Mouse (Mus musculus) neural tube, embryonic 12.5 days (tissue): Measurements from ENCODE around the gene Dqx1. TPM values are rescaled to one million over a fixed set of nuclear protein-coding genes. Genes with fewer than 3 reads are reported as not detected.

ENCODE experiments used
- ATAC-seq: fragments of 200-750 bp; cut with Nextera tagmentation; 2 replicates; pipeline ENCODE4 v1.8.0; 2017; ENCODE audit warnings: low read depth, mild to moderate bottlenecking, moderate TSS enrichment, moderate library complexity; ENCODE audit not compliant: low FRiP score
- H3K27ac ChIP-seq: fragments of 300-500 bp; sonication (generic); 2 replicates; pipeline ENCODE4 v1.5.1; 2016
- H3K27me3 ChIP-seq: fragments of 300-500 bp; sonication (generic); replicated peaks from 2 replicates; pipeline ENCODE4 v1.6.1; 2016; ENCODE audit warnings: mild to moderate bottlenecking
- H3K36me3 ChIP-seq: fragments of 300-500 bp; sonication (generic); 2 replicates; pipeline ENCODE4 v1.6.1; 2016; ENCODE audit warnings: mild to moderate bottlenecking
- H3K4me1 ChIP-seq: fragments of 300-500 bp; sonication (generic); 2 replicates; pipeline ENCODE4 v1.6.1; 2016
- H3K4me2 ChIP-seq: fragments of 300-500 bp; sonication (generic); replicated peaks from 2 replicates; pipeline ENCODE4 v1.6.1; 2016; ENCODE audit warnings: mild to moderate bottlenecking
- H3K4me3 ChIP-seq: fragments of 300-500 bp; sonication (generic); 2 replicates; pipeline ENCODE4 v1.5.1; 2016
- H3K9ac ChIP-seq: fragments of 300-500 bp; sonication (generic); 2 replicates; pipeline ENCODE4 v1.6.1; 2016; ENCODE audit warnings: mild to moderate bottlenecking
- H3K9me3 ChIP-seq: fragments of 300-500 bp; sonication (generic); 2 replicates; pipeline ENCODE4 v1.6.1; 2016; ENCODE audit warnings: mild to moderate bottlenecking
- WGBS: fragments of 180-500 bp; shearing (Covaris S2); methylation state at CpG from one replicate; pipeline ENCODE4 v1.1.7; 2016; 5-methylcytosine and 5-hydroxymethylcytosine counted together
- polyA plus RNA-seq: library from polyadenylated mRNA; unstranded; fragments of >200 nt; fragmentation: Nextera tagmentation; extraction: Ambion mirVana; gene quantifications from 2 replicates; pipeline ENCODE4 v1.2.1, GENCODE M21; 2016

Dqx1 gene
- polyA plus RNA-seq, 1 experiment from 2014 or later = 2.1 TPM

- peak overlapping the region; percentile 99 for H3K4me2 ChIP-seq
- peak overlapping the region; percentile 85 for H3K9ac ChIP-seq
- peaks cover 7% of the 10 kb centered on the region; the same call in 1 of the 2 replicates for H3K36me3 ChIP-seq
- H3K4me1 ChIP-seq = peaks cover 24% of the 10 kb centered on the region
- no peak overlapping the region for H3K4me3 ChIP-seq
- no peak overlapping the region for H3K27ac ChIP-seq
- peaks cover 3% of the 10 kb centered on the region; the same call in 1 of the 2 replicates for H3K27me3 ChIP-seq
- ATAC-seq = no peak
- H3K9me3 ChIP-seq = no peaks in the 10 kb centered on the region
- WGBS = 60% methylated on average over 10 of the region's 11 CpGs
Observed at GRCm38 (mm10) chr6:83103130-83103650, 45.5 kb downstream of the Dqx1 start.

GRCm38 (mm10) chr6:83104158-83104557, 46.5 kb downstream of the Dqx1 start:
- WGBS = 83% methylated on average over 4 of the region's 4 CpGs
- H3K4me2 ChIP-seq = no peak overlapping the region
- H3K4me3 ChIP-seq = no peak overlapping the region
- no peak overlapping the region for H3K27ac ChIP-seq
- H3K9ac ChIP-seq = no peak overlapping the region
- H3K4me1 ChIP-seq = peaks cover 29% of the 10 kb centered on the region
- no peak for ATAC-seq
- peaks cover 7% of the 10 kb centered on the region; the same call in 1 of the 2 replicates for H3K36me3 ChIP-seq
- peaks cover 3% of the 10 kb centered on the region; the same call in 1 of the 2 replicates for H3K27me3 ChIP-seq
- no peaks in the 10 kb centered on the region for H3K9me3 ChIP-seq

GRCm38 (mm10) chr6:83107566-83108400, 50.1 kb downstream of the Dqx1 start:
- peaks cover 3% of the 10 kb centered on the region; the same call in 1 of the 2 replicates for H3K27me3 ChIP-seq
- H3K36me3 ChIP-seq = peaks cover 7% of the 10 kb centered on the region; the same call in 1 of the 2 replicates
- peak overlapping the region; percentile 85; the same call in 1 of the 2 replicates for H3K4me3 ChIP-seq
- no peak overlapping the region for H3K27ac ChIP-seq
- H3K9me3 ChIP-seq = no peaks in the 10 kb centered on the region
- H3K9ac ChIP-seq = peak overlapping the region; percentile 90; the same call in 1 of the 2 replicates
- H3K4me2 ChIP-seq = peak overlapping the region; percentile 87
- H3K4me1 ChIP-seq = peaks cover 30% of the 10 kb centered on the region
- ATAC-seq = 0 out of 2 replicates have a peak, but pooled peaks have one; percentile 18
- WGBS = 36% methylated on average over 13 of the region's 13 CpGs

DNA sequence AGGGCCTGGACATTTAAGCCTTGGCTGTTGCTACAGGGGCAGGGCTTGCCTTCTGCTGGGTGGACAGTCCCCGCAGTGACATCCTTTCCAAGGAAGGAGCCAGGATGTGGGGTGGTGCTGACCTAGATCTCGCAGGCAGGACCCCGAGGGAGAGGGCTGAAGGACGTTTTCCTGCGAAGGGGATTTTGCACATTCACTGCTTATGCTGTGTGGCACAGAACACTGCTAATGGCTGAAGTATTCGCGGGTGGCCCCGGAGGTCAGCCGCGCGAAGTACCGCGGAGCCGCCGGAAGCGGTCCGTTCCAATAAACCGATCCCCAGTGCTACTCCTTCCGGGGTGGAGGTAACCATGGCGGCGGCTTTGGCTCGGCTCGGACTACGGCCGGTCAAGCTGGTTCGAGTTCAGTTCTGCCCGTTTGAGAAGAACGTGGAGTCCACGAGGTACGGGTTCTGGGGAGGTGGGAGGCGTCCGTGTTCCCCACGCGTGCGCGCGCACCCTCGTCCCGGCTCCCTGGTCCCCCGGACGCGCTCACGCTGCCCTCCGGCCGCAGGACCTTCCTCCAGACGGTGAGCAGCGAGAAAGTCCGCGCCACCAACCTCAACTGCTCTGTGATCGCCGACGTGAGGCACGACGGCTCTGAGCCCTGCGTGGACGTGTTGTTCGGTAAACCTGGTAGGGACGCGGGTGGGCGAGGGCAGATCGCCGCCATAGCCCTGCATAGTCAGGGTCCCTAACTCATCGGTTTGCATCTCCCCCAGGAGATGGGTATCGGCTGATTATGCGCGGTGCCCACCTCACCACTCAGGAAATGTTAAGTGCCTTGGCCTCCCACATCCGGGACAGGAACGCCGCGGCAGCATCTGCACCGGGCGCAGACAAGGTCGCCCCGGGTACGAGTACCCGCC, 51.4 kb downstream of the Dqx1 start, which contains the start of gene Mrpl53:
TSS of gene Mrpl53 (plus strand) at position 279 of the 907 bp plus-strand sequence.
- Histone ChIP-seq H3K9me3 (no peaks in the 10 kb centered on the region), H3K4me2 (peak within 1 kb of the TSS; percentile 87), H3K27ac (peak within 1 kb of the TSS; percentile 42; the same call in 1 of the 2 replicates), H3K4me1 (peaks cover 22% of the 10 kb centered on the region), H3K9ac (peak within 1 kb of the TSS; percentile 90), H3K36me3 (peaks cover 7% of the 10 kb centered on the region; the same call in 1 of the 2 replicates), H3K4me3 (peak within 1 kb of the TSS; percentile 85), H3K27me3 (no peaks in the 10 kb centered on the region)
- WGBS = under 1% methylated on average over 76 of the region's 76 CpGs
- peak; percentile 93 for ATAC-seq

- peaks cover 4% of the 10 kb centered on the region; the same call in 1 of the 2 replicates for H3K36me3 ChIP-seq
- no peaks in the 10 kb centered on the region for H3K27me3 ChIP-seq
- no peaks in the 10 kb centered on the region for H3K9me3 ChIP-seq
- H3K4me1 ChIP-seq = peaks cover 37% of the 10 kb centered on the region
- H3K4me3 ChIP-seq = no peak overlapping the region
- 92% methylated on average over 4 of the region's 4 CpGs for WGBS
- no peak for ATAC-seq
- no peak overlapping the region for H3K4me2 ChIP-seq
- H3K9ac ChIP-seq = no peak overlapping the region
- H3K27ac ChIP-seq = no peak overlapping the region
Observed at GRCm38 (mm10) chr6:83111510-83112136, 54.0 kb downstream of the Dqx1 start.

DNA sequence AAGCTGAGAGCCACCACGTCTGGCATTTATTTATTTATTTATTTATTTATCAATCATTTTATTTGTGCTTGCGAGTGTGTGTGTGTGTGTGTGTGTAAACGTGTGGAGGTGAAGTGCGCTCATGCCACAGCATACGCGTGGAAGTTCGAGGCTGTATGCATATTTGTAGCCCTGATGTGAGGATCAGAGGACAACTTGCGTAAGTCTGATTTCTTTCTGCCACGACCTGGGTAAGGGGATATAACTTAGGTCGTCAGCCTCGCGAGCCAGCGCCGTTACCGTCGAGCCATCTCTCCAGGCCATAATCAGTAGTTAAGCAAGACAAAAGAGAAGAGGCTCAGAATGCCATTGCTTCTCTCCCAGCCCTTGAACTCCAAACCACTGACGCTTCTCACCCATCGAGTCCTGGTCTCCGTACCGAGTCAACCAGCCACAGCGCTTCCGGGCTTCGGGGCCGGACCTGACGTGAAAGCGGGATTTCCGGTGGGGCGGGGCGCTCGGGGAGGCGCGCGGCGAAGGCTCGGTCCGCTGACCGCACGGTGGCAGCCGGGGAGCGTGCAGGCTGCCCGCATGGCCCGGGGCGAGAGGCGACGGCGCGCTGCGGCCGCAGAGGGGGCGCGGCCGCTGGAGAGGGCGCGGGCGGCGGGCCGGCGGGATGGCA, 57.5 kb downstream of the Dqx1 start, which contains the start of gene Mogs:
TSS of gene Mogs (plus strand) at position 486 of the 661 bp plus-strand sequence.
- Histone ChIP-seq H3K36me3 (peaks cover 29% of the 10 kb centered on the region), H3K4me3 (peak within 1 kb of the TSS; percentile 84), H3K27me3 (no peaks in the 10 kb centered on the region), H3K27ac (peak within 1 kb of the TSS; percentile 57), H3K4me2 (peak within 1 kb of the TSS; percentile 98), H3K9ac (peak within 1 kb of the TSS; percentile 90), H3K9me3 (no peaks in the 10 kb centered on the region), H3K4me1 (peaks cover 45% of the 10 kb centered on the region)
- WGBS = 2% methylated on average over 58 of the region's 58 CpGs
- peak; percentile 77 for ATAC-seq

DNA sequence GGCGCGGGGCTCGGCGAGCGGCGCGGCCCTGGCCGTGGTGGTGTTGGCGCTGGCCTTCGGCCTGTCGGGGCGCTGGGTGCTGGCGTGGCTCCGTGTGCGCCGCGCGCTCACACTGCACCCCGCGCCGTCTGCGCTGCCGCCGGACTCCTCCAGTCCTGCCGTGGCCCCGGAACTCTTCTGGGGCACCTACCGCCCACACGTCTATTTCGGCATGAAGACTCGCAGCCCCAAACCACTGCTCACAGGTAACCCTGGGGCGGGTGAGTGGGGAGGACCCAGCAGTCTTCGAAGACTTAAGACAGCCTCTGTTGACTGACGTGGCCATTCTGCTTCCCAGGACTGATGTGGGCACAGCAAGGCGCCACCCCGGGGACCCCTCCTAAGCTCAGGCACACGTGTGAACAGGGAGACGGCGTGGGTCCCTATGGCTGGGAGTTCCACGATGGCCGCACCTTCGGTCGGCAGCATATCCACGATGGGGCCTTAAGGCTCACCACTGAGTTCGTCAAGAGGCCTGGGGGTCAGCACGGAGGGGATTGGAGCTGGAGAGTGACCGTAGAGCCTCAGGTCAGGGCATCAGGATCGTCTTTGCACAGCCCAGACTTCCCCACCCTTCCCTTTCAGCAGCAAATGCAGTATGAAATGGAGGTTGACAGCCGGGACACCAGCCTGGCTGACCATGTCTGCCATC, 58.2 kb downstream of the Dqx1 start:
- Histone ChIP-seq H3K9ac (peak overlapping the region; percentile 90), H3K9me3 (no peaks in the 10 kb centered on the region), H3K36me3 (peaks cover 29% of the 10 kb centered on the region), H3K4me2 (peak overlapping the region; percentile 98), H3K4me1 (peaks cover 47% of the 10 kb centered on the region), H3K4me3 (peak overlapping the region; percentile 84), H3K27me3 (no peaks in the 10 kb centered on the region), H3K27ac (peak overlapping the region; percentile 57)
- WGBS = 2% methylated on average over 48 of the region's 48 CpGs
- ATAC-seq = peak; percentile 39

DNA sequence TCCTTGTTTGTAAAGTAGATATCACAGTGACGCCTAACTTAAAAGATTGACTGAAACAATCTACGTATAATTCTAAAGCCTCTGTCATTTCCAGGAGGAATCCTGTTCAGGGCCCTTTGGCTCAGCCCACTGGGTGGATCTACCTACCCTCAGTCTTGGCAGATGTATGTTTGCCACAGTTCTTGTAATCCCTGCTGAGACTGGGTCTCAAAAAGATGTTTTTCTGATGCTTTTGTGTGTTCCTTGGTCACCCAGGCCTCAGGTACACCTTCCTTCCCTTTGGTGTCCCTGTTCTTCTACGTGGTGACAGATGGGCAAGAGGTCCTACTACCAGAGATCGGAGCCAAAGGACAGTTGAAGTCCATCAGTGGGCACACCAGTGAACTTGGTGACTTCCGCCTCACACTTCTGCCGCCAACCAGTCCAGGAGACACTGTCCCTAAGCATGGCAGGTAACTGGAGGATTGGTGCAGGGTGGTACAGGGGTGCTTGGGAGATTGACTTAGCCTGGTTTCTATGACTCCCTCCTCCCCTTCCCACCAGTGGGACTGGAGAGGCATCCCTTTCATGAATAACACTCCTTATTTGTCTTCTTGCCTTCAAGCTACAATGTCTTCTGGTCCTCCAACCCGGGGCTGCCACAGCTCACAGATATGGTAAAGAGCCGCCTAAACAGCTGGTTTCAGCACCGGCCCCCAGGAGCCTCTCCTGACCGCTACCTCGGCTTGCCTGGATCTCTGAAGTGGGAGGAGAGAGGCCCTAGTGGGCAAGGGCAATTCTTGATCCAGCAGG, 58.9 kb downstream of the Dqx1 start:
- ATAC-seq = no peak
- peak overlapping the region; percentile 84 for H3K4me3 ChIP-seq
- H3K9ac ChIP-seq = peak overlapping the region; percentile 90
- peaks cover 29% of the 10 kb centered on the region for H3K36me3 ChIP-seq
- peak overlapping the region; percentile 98 for H3K4me2 ChIP-seq
- H3K27ac ChIP-seq = no peak overlapping the region
- H3K27me3 ChIP-seq = no peaks in the 10 kb centered on the region
- no peaks in the 10 kb centered on the region for H3K9me3 ChIP-seq
- 83% methylated on average over 11 of the region's 11 CpGs for WGBS
- peaks cover 47% of the 10 kb centered on the region for H3K4me1 ChIP-seq
